Mouse (Mus musculus) testis, postnatal 10 days (tissue): ENCODE measurements at regions not wholly inside any gene's neighbourhood (a gene's known extent, or its start where the extent isn't known, plus 50 kb on each side); places are given as distances from the start of the nearest gene placed in this dataset.

Source experiments
- DNase-seq: peaks from one replicate; pipeline ENCODE4 v3.0.0; 2021; ENCODE audit warnings: low spot score

GRCm38 (mm10) chr2:11416122-11416521, 137.8 kb downstream of the Pfkfb3 start:
- DNase-seq, result no peak

GRCm38 (mm10) chr2:11412521-11412920, 141.4 kb downstream of the Pfkfb3 start:
- no peak for DNase-seq

GRCm38 (mm10) chr2:11408497-11408896, 145.4 kb downstream of the Pfkfb3 start:
- no peak for DNase-seq

- DNase-seq, result no peak
These were observed 147.7 kb downstream of the Pfkfb3 start for GRCm38 (mm10) chr2:11406103-11406615.

- no peak for DNase-seq
These were observed 151.5 kb downstream of the Pfkfb3 start for GRCm38 (mm10) chr2:11402218-11402848.

GRCm38 (mm10) chr2:11399411-11399810, 154.5 kb downstream of the Pfkfb3 start:
- no peak for DNase-seq

- DNase-seq, result no peak
These were observed 154.9 kb downstream of the Pfkfb3 start for GRCm38 (mm10) chr2:11398949-11399348.

GRCm38 (mm10) chr2:11398391-11398790, 155.5 kb downstream of the Pfkfb3 start:
- no peak for DNase-seq

- no peak for DNase-seq
These were observed 157.0 kb downstream of the Pfkfb3 start for GRCm38 (mm10) chr2:11396835-11397234.

- DNase-seq, result no peak
These were observed 159.1 kb downstream of the Pfkfb3 start for GRCm38 (mm10) chr2:11394675-11395349.

GRCm38 (mm10) chr2:11391725-11392124, 162.2 kb downstream of the Pfkfb3 start:
- DNase-seq, result no peak

- no peak for DNase-seq
These were observed 163.1 kb downstream of the Pfkfb3 start for GRCm38 (mm10) chr2:11390667-11391334.

GRCm38 (mm10) chr2:11387623-11388022, 166.3 kb downstream of the Pfkfb3 start:
- DNase-seq, result no peak

- DNase-seq, result no peak
These were observed 170.1 kb downstream of the Pfkfb3 start for GRCm38 (mm10) chr2:11383815-11384214.

GRCm38 (mm10) chr2:11377213-11377612, 176.7 kb downstream of the Pfkfb3 start:
- no peak for DNase-seq

GRCm38 (mm10) chr2:11375726-11376454, 178.0 kb downstream of the Pfkfb3 start:
- no peak for DNase-seq

- peak; percentile 42 for DNase-seq
These were observed 178.8 kb downstream of the Pfkfb3 start for GRCm38 (mm10) chr2:11375092-11375491.

GRCm38 (mm10) chr2:11370273-11370672, 183.6 kb downstream of the Pfkfb3 start:
- no peak for DNase-seq

GRCm38 (mm10) chr2:11367319-11367718, 186.6 kb downstream of the Pfkfb3 start:
- no peak for DNase-seq

- no peak for DNase-seq
These were observed 188.1 kb downstream of the Pfkfb3 start for GRCm38 (mm10) chr2:11365815-11366214.

GRCm38 (mm10) chr2:11365371-11365770, 188.5 kb downstream of the Pfkfb3 start:
- no peak for DNase-seq

GRCm38 (mm10) chr2:11364111-11364510, 189.8 kb downstream of the Pfkfb3 start:
- DNase-seq, result no peak
